Mouse (Mus musculus): ENCODE data around the gene Ccl22. TPM values are rescaled to one million over a fixed set of nuclear protein-coding genes. Genes with fewer than 3 reads are reported as not detected.

Gene Ccl22
- total RNA-seq (2021) = under 1 TPM; 0.25 to 0.31 TPM
- long read RNA-seq, experiment 1 = 0 reads
- long read RNA-seq, experiment 2 = 0 reads

DNA sequence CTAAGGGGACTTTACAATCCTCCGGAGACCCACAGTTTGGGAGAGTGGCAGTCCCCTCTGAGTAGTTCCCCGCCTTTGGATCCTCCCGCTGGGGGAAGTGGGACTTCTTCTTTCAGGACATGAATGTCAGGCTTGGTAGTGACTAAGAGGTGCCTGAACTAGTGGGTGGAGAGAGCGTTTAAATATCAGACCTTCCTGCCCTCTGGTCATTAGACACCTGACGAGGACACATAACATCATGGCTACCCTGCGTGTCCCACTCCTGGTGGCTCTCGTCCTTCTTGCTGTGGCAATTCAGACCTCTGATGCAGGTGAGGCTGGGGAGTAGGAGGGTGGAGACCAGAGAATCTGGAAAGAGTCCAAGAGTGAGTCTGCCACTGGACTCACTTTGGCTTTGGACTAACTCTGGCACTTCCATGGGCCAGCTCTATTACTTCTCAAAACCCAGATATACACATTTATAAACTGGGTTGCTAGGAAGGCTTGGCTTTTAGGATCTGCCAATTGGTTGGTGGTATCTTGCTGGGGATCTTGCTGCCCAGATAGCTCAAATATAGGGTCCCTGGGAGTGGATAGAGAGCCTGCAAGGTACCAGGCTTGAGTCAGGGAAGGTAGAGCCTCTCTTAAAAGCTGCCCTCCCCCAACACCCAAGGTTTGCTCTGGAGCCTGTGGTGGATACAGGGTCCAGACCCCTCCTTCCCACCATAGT is at the start of gene Ccl22:
Gene Ccl22 (plus strand): TSS at position 115 of the 709 bp plus-strand sequence.
- DNase-seq (ENCODE audit: low spot score in 2 of 2) = no peak

DNA sequence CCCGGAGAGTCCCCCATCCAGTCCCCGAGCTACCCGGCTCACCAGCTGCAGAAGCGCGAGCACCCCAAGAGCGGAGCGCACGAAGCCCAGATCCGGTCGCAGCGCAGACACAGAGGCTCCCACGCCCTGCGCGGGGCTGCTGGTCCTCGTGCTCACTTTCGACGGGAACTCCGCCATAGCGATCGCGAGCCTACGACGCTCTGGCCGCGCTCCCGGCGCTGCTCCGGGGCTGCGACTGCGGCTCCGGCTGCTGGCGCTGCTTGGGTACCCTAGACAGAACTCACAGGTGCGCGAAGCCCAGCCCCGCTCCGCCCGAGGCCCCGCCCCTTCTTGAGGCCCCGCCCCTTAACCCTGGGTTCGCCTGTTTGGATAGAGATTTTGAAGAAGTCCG is 49.4 kb upstream of the Ccl22 start, which contains the start of gene Pllp:
Gene Pllp (minus strand): TSS at position 285 of the 391 bp plus-strand sequence.
- no peak for DNase-seq (ENCODE audit: low spot score in 2 of 2)

DNA sequence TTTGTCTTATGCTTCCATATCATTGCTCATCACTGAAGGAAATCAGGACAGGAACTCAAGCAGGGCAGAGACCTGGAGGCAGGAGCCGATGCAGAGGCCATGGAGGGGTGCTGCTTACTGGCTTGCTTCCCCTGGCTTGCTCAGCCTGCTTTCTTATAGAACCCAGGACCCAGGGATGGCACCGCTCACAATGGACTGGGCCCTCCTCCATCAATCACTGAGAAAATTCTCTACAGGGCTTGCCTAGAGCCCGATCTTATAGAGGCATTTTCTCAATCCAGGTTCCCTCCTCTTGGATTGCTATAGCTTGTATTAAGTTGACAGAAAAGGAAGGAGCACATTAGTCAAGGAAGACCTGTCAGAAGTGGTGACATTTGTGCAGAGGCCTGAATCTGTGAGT is 48.8 kb upstream of the Ccl22 start:
- no peak for DNase-seq (ENCODE audit: low spot score in 2 of 2)

DNA sequence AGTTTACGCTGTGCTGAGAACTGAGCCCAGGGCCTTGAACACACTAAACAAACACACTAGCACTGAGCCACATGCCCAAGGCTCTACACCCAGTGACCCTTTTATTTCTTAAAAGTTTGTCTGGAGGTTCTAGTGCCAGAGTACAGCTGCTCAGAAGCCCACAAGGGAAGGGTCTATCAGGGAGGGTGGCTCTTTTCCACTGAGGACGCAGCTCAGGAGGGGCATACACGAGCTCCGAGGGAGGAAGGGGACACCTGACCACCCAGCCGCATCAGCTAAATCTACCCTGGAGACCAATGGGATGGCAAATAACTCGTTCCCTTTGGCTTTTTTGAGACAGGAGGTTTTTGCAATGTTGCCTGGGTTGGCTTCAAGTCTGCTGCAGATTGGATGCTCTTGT is 47.4 kb upstream of the Ccl22 start:
- DNase-seq (ENCODE audit: low spot score in 2 of 2) = peak in 1 of 2 experiments; percentile 0

DNA sequence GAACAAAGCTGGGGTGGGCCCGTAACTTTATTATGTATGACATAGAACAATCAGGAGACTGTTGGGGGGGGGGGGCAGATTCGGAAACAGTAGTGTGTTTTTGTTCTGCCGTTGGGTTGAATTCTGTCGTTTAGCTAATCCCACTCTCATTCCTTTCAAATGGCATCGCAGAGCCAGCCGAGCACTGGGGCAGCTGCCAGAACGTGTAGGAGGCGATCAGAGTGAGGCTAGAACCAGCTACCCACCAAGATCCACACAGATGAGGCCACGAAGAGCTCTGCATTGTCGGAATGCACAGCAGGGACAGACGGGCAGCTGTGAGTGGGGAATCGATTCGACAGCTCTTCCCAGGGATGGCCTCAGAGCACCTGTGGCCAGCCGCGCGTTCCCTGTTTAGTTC is 46.0 kb upstream of the Ccl22 start:
- no peak for DNase-seq (ENCODE audit: low spot score in 2 of 2)

DNA sequence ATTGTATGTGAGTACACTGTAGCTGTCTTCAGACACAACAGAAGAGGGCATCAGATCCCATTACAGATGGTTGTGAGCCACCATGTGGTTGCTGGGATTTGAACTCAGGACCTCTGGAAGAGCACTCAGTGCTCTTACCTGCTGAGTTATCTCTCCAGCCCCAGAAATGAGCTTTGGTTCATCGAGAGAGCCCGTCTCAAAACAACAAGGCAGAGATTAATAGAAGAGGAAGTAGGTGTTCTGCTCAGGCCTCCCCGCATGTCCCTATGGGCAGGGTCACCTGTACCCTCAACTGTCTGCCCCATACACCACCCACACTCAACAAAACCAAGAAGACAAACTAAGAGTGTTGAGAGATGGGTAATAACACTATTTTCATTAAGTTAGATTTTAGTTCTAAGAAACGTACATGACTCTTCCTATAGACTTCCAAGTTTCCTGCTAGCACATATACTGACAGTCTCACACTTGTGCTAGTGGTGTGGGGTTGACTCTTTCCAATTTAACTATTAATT is 44.9 kb upstream of the Ccl22 start:
- no peak for DNase-seq (ENCODE audit: low spot score in 2 of 2)

DNA sequence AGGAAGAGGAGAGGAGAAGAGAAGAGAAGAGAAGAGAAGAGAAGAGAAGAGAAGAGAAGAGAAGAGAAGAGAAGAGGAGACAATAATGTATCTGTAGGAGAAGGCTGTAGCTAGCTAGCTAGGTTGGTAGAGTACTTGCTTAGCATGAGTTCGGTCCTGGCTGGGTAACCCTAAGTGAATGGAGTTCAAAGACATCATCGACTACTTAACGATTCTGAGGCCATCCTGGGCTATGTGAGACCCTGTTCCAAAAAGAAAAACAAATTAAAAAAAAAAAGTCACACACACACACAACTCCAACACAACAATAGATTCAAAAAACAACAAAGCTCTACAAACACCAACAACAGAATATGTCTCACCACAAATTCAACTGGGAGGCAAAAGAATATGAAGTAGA is 43.2 kb upstream of the Ccl22 start:
- no peak for DNase-seq (ENCODE audit: low spot score in 2 of 2)

DNA sequence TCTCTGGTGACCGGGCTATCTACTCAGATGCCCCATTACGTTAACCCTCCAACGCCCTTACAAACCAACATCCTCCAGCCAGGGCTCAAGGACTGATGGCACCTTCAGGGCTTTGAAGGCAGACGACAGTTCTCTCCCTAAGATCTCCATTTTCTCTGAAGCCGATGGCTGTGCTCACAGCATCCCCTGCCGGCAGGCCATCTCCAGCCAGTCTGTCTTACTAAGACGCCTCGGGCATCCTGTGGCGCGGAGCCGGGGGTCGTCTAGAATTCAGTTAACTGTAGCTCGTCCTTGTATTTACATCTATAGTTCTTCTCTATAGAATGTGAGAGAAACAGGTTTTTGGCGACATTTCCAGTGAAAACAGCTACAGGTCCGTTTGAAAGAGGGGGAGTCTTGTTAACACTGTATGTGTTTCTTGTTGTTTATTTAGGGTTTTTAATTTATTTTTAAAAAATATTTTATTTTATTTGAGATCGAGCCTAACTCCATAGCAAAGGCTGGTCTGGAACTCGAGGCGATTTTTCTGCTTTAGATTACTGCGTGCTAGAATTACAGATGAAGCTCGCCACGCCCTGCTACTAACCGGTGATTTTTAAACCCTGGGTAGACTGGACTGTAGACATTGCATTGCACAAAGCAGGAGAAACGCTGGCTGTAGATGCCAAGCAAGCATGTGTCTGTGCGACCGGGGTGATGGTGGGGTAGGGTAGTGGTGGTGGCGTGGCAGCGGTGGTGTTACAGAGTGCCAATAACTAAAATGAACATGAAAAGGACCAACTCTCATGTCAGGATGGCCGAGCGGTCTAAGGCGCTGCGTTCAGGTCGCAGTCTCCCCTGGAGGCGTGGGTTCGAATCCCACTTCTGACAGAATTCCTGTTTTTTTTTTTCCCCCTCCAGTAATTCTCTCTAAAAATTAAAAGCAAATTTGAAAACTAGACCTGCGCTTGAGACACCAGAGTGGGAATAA is 42.3 kb upstream of the Ccl22 start:
- peak; percentile 29 to 57 for DNase-seq (ENCODE audit: low spot score in 2 of 2)

DNA sequence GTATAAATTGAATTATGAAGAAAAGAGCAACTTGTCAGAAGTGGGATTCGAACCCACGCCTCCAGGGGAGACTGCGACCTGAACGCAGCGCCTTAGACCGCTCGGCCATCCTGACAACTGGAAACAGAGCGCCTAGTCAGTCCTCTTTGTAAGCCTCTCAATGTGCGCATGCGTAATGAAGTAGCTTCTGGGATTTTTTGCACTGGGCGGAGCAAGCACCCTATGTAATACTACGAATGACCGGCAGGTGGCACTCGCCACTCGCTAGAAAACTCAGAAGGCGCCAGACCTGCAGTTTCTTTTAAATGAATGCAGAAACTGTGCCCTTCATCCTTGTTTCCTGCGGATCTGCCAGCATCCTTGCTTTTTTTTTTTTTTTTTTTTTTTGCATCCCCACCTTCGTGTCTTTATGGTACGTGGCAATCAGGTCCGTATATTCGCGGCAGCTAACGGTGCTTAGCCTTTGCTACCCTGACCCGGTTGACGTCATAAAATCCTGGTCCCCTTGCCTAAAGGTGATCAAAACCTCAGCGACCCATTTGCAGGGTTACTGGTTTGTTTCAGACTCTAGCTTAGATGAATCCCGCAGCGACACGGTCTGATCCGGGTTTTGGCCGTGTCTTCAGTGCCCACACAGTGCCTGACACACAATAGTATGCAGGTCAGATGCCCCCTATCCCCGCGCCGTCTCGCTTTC is 41.3 kb upstream of the Ccl22 start:
- peak; percentile 93 to 95 for DNase-seq (ENCODE audit: low spot score in 2 of 2)

DNA sequence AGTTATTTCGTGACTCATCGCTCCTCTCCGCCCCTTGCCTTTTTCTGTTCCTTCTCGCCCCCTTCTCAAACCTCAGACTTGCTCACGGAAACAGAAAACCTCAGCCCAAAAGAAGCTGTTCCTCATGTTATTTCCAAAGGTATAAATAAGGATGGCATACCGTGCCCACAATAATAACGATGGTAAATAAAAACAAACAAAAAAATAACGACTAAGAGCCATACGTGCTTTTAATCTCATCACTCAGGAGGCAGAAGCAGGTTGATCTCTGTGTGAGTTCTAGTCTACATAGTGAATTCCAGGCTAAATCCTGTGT is 40.8 kb upstream of the Ccl22 start:
- DNase-seq (ENCODE audit: low spot score in 2 of 2) = no peak

DNA sequence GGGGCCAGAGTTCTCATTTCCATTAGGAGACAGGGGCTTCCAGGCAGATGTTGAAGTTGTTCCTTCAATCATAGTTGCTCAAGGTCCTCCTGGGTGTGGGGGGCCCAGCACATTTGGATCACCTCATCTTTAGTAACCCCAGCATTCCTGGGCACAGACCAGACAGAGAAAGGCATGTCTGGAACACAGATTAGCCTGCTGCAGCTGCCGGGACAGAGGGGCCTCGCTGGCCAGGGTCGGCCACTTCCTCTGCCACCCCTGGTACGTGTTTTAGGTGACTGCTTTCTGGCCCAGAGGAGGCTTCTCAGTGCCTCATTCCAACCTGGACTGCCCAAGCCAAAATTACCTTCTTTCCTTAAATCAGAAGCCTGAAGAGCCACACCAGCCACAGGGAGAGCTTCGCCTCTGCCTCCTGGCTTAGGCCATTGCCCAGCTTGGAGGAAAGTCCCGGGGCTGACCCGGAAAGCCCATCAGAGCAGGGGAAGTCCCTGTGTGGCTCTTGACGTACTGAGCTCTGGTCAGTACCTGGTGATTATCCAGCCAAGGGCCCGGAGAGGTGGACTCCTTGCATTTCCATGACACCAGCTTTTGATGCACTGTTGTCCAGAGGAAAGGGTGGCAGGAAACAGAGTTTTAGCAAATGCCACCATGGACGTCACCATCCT is 39.7 kb upstream of the Ccl22 start:
- DNase-seq (ENCODE audit: low spot score in 2 of 2) = no peak

DNA sequence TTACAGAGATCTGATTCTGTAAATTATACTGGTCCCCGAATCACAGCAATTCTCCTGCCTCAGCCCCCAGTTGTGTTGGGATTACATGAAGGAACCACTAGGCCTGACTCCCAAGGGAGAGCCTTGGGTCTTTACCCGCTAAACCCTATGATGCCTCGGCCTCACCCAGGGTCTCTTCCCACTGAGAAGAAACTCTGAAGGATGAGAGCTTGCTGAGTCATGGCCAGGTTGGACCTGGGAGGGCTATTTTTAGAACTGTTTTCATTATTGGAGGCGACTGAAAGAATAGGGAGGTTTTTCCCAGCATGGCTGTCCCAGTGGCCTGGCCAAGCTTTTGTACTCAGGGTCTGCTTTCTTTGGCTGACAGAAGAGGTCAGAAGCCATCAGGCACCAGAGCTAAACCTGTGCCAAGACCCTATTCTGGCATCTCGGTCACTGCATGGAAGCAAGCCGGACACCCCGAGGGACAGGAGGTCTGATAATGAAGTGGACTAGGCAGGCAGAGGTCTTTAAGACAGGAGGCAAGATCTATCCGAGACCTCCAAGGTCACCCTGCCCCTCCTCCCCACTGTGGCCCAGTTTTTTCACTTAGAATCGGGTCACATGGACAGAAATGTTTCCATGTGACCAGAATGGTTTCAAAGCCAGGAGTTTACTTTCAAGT is 38.5 kb upstream of the Ccl22 start:
- DNase-seq (ENCODE audit: low spot score in 2 of 2) = no peak

DNA sequence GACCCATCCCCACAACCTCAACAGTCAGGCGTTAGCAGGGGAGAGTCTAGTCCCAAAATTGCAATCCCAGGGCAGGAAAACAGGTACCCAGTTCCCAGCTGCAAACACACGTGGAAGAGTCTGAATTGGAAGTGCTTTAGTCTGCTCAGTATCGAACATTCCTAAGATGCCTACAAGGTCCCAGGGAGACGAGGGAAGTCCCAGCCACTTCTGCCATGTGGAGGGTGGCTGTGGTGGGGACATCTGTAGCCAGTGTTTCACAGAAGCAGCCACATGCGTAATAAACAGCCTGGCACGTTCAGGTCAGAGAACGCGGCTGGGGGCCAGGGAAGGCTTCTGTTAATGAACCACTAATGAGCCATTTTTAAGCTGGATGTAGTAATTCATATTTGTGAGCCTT is 35.1 kb upstream of the Ccl22 start:
- DNase-seq (ENCODE audit: low spot score in 2 of 2) = no peak

DNA sequence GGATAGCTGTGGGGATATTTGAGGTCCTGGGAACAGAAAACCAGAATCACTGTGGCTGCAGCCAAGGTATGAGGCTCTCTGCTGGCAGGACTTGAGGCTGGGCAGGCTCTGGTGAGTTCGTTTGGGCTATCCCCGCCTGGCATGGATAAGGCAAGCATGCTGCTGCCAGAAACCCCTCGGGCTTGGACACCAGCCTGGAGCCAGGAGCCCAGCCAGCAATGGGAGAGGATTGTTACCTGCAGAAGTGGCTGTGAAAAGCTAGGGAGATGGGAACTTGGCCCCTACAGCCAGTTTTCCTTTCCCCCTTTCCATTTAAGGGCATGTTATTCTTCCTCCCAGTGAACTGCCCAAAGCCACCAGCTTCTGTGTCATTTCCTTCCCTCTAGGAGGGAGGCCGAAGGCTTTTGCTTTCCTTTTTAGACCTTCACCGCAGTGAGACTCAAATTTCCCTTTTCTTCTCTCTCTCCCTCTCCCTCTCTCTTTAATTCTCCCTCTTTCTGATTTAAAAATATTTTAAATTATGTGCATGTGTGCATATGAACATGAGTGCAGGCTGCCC is 34.2 kb upstream of the Ccl22 start:
- no peak for DNase-seq (ENCODE audit: low spot score in 2 of 2)

DNA sequence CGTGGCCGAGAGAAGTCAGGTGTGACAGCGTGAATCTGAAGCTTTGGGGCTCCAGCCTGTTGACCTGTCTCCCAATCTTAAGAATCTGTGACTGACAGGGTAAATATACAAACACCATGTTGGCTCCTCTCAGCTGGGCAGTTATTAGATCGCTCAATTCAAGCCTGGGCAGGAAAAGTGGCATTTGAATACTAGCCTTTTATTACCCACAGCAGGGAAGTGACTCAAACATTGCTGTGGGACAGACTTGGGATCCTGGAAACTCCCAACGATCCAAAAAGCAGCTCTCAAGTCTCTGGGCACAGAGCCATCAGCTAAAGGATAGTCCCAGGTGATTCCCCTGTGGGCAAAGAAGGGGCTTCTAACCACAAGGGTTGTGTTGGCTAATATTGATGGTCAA is 30.8 kb upstream of the Ccl22 start:
- DNase-seq (ENCODE audit: low spot score in 2 of 2) = no peak

DNA sequence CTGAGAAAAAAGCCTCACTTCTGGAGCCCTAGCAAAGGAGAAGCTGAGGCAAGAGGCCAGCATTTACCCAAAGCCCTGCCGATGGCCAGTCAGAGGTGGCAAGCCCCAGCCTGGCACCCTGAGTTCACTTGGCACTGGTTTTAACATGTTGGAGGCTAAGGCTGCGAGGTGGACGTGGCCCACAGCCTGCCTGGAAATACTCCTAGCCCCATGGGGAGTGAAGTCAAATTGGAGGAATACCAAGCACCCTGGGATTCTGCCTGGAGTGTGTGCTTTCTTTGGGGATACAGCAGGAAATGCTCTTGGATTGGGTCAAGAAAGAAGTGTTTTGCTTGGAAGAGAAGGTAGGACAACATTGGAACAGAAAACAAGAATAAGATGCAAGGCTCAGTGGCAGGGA is 29.5 kb upstream of the Ccl22 start:
- DNase-seq (ENCODE audit: low spot score in 2 of 2) = no peak

DNA sequence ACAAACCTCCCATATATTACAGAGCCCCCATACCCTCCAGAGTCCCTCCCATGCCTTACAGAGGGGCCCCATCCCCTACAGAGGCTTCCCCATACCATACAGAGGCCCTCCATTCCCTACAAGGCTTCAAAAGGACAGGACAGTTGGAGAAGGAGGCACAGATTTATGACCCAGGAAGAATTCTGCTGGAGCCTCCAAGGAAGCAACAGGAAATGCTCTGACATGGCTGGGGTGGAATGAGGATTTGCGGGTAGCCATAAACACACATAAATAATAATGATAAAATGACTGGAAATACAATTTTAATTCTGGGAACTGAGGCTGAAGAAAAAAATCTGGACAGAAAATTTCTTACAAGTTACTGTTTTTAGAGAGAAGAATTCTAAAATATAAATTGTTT is 28.5 kb upstream of the Ccl22 start:
- no peak for DNase-seq (ENCODE audit: low spot score in 2 of 2)

DNA sequence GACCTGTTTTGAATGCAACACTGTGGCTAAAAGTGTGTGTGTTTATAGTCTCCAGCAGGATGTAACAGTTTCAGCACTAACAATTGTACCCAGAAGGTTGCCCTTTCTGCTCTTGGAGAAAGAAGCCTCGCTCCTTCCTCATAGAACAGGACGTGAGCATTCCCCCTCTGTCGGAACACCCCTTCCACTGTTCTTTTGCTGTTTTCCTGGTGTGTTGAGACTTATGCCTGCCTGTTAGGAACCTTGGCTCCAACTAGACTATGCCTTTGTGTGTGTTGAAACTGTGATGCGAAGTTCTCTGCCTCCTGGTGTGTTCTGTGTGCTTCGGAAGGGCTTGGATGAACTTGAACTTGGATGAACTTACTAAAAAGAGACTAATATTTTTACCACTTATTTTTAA is 19.4 kb upstream of the Ccl22 start:
- no peak for DNase-seq (ENCODE audit: low spot score in 2 of 2)

DNA sequence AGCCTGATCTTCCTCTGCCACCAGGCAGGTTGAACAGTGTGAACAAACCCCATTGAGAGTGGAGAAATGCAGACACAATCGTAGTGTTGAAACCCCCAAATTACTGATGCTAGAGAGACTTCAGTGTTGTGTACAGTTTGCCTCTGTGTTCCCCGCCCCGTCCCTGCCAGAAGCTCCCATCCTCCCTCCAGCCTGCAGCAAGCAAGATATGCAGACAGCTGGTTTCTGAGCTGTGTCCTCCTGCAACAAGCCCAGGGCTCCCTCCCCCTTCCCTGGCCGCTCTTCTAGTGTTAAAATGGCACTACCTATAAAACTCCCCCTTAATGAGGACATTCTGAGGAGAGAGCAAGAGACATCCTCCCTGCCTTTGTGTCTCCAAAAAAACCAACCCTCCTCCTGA is 16.1 kb upstream of the Ccl22 start:
- no peak for DNase-seq (ENCODE audit: low spot score in 2 of 2)

DNA sequence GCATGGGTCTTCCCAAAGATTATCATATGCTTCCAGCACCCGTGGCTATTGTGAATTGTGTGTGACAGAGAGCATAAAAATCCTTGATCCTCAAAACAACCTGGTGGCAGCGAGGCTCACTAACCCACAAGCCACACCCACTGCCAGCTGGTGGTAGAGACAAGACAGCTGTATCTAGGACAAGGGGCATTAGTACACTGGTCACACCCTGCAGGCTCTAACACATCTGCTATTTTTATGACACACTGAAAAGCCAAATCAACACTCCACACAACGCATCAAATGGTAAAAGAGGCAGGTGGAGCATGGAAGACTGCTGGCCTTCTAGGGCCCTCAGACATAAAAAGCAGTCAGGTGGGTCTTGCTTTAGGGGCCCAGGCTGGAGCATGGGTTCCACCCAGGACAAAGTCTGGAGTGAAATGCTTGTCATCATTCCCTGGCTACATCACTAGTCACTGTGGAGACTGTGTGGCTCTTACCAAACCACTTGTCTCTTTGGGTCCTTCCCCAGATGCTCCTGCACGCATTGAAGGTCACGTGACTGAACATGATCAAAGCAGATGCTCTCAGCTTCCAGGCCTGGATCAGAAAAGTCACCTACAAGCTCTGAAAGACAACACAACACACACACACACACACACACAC is 11.4 kb upstream of the Ccl22 start:
- no peak for DNase-seq (ENCODE audit: low spot score in 2 of 2)
